Mouse (Mus musculus): ENCODE results near the gene Gnb1l.

GRCm38 (mm10) chr16:18482431-18482830, 16.1 kb upstream of the Gnb1l start:
- TF ChIP-seq GATA1 (IDR thresholded peaks at IDR 0.05; ENCODE audit: borderline replicate concordance, low read length) (no peak), FLI1 (IDR thresholded peaks at IDR 0.05; ENCODE audit: low read length) (no peak)
